Mouse (Mus musculus): ENCODE data around the gene Tm9sf4. TPM values are rescaled to one million over a fixed set of nuclear protein-coding genes. Genes with fewer than 3 reads are reported as not detected.
A peak's percentile ranks its signal among the peaks of the same experiment; 100 is the strongest.

Tm9sf4 gene
- total RNA-seq, 1 experiment from 2014 or later, result 110 TPM

- no peak for ATAC-seq (replicated peaks; ENCODE audit: insufficient number of reproducible peaks, low FRiP score, low TSS enrichment, poor library complexity, severe bottlenecking)
Observed at GRCm38 (mm10) chr2:153202766-153203165, 41.7 kb downstream of the Tm9sf4 start.

GRCm38 (mm10) chr2:153208149-153208548, 47.0 kb downstream of the Tm9sf4 start:
- ATAC-seq (replicated peaks; ENCODE audit: insufficient number of reproducible peaks, low FRiP score, low TSS enrichment, poor library complexity, severe bottlenecking), result no peak

GRCm38 (mm10) chr2:153209286-153209685, 48.2 kb downstream of the Tm9sf4 start:
- ATAC-seq (replicated peaks; ENCODE audit: insufficient number of reproducible peaks, low FRiP score, low TSS enrichment, poor library complexity, severe bottlenecking), result no peak

- ATAC-seq (replicated peaks; ENCODE audit: insufficient number of reproducible peaks, low FRiP score, low TSS enrichment, poor library complexity, severe bottlenecking), result no peak
Observed at GRCm38 (mm10) chr2:153211451-153211850, 50.3 kb downstream of the Tm9sf4 start.

- ATAC-seq (replicated peaks; ENCODE audit: insufficient number of reproducible peaks, low FRiP score, low TSS enrichment, poor library complexity, severe bottlenecking), result no peak
Observed at GRCm38 (mm10) chr2:153213351-153213750, 52.2 kb downstream of the Tm9sf4 start.

- peak; percentile 73 for ATAC-seq (replicated peaks; ENCODE audit: insufficient number of reproducible peaks, low FRiP score, low TSS enrichment, poor library complexity, severe bottlenecking)
Observed at GRCm38 (mm10) chr2:153214771-153215259, 53.7 kb downstream of the Tm9sf4 start.

- peak; percentile 36 for ATAC-seq (replicated peaks; ENCODE audit: insufficient number of reproducible peaks, low FRiP score, low TSS enrichment, poor library complexity, severe bottlenecking)
Observed at GRCm38 (mm10) chr2:153215421-153215820, 54.3 kb downstream of the Tm9sf4 start.

- ATAC-seq (replicated peaks; ENCODE audit: insufficient number of reproducible peaks, low FRiP score, low TSS enrichment, poor library complexity, severe bottlenecking), result no peak
Observed at GRCm38 (mm10) chr2:153217826-153218340, 56.8 kb downstream of the Tm9sf4 start.

- ATAC-seq (replicated peaks; ENCODE audit: insufficient number of reproducible peaks, low FRiP score, low TSS enrichment, poor library complexity, severe bottlenecking), result no peak
Observed at GRCm38 (mm10) chr2:153218516-153218915, 57.4 kb downstream of the Tm9sf4 start.

GRCm38 (mm10) chr2:153221620-153222019, 60.5 kb downstream of the Tm9sf4 start:
- no peak for ATAC-seq (replicated peaks; ENCODE audit: insufficient number of reproducible peaks, low FRiP score, low TSS enrichment, poor library complexity, severe bottlenecking)

GRCm38 (mm10) chr2:153222130-153222529, 61.0 kb downstream of the Tm9sf4 start:
- ATAC-seq (replicated peaks; ENCODE audit: insufficient number of reproducible peaks, low FRiP score, low TSS enrichment, poor library complexity, severe bottlenecking), result no peak

- ATAC-seq (replicated peaks; ENCODE audit: insufficient number of reproducible peaks, low FRiP score, low TSS enrichment, poor library complexity, severe bottlenecking), result no peak
Observed at GRCm38 (mm10) chr2:153222566-153222965, 61.5 kb downstream of the Tm9sf4 start.

GRCm38 (mm10) chr2:153224946-153225594, 64.0 kb downstream of the Tm9sf4 start, which contains the start of gene Tspyl3:
TSS of gene Tspyl3 (minus strand) at chr2:153225441.
- ATAC-seq (replicated peaks; ENCODE audit: insufficient number of reproducible peaks, low FRiP score, low TSS enrichment, poor library complexity, severe bottlenecking), result peak; percentile 44; the same call in 1 of the 2 replicates

- no peak for ATAC-seq (replicated peaks; ENCODE audit: insufficient number of reproducible peaks, low FRiP score, low TSS enrichment, poor library complexity, severe bottlenecking)
Observed at GRCm38 (mm10) chr2:153225595-153225953, 64.5 kb downstream of the Tm9sf4 start.

- ATAC-seq (replicated peaks; ENCODE audit: insufficient number of reproducible peaks, low FRiP score, low TSS enrichment, poor library complexity, severe bottlenecking), result no peak
Observed at GRCm38 (mm10) chr2:153227959-153228358, 66.9 kb downstream of the Tm9sf4 start.

GRCm38 (mm10) chr2:153228523-153228922, 67.4 kb downstream of the Tm9sf4 start:
- ATAC-seq (replicated peaks; ENCODE audit: insufficient number of reproducible peaks, low FRiP score, low TSS enrichment, poor library complexity, severe bottlenecking), result no peak

GRCm38 (mm10) chr2:153237193-153237592, 76.1 kb downstream of the Tm9sf4 start:
- ATAC-seq (replicated peaks; ENCODE audit: insufficient number of reproducible peaks, low FRiP score, low TSS enrichment, poor library complexity, severe bottlenecking), result no peak

GRCm38 (mm10) chr2:153237891-153238290, 76.8 kb downstream of the Tm9sf4 start:
- no peak for ATAC-seq (replicated peaks; ENCODE audit: insufficient number of reproducible peaks, low FRiP score, low TSS enrichment, poor library complexity, severe bottlenecking)

- no peak for ATAC-seq (replicated peaks; ENCODE audit: insufficient number of reproducible peaks, low FRiP score, low TSS enrichment, poor library complexity, severe bottlenecking)
Observed at GRCm38 (mm10) chr2:153238406-153238805, 77.3 kb downstream of the Tm9sf4 start.
